Mouse (Mus musculus): ENCODE data around the gene Spta1. TPM values are rescaled to one million over a fixed set of nuclear protein-coding genes. Genes with fewer than 3 reads are reported as not detected.

The Spta1 gene
- polyA plus RNA-seq (2015; fragmentation: Nextera tagmentation; extraction: Ambion mirVana), result 1.6 and 1.8 TPM in 2 replicates

GRCm38 (mm10) chr1:174172605-174173004 lies at the start of gene Spta1:
Gene Spta1, plus strand, starts transcription at chr1:174172776.
- Histone ChIP-seq H3K27ac (ENCODE audit: low read length) (peak within 1 kb of the TSS; percentile 65), H3K9ac (ENCODE audit: low read length) (no peak within 1 kb of the TSS), H3K36me3 (ENCODE audit: control insufficient read depth, insufficient read depth) (no peaks in the 10 kb centered on the region), H3K4me1 (ENCODE audit: control insufficient read depth, insufficient read depth, low read length) (peaks cover 4% of the 10 kb centered on the region), H3K4me2 (ENCODE audit: low read depth, low read length) (peak within 1 kb of the TSS; percentile 54), H3K4me3 (ENCODE audit: low read length) (peak within 1 kb of the TSS; percentile 34), H3K9me3 (replicated peaks; ENCODE audit: control insufficient read depth, low read length) (no peaks in the 10 kb centered on the region), H3K27me3 (ENCODE audit: control insufficient read depth, insufficient read depth, low read length) (no peaks in the 10 kb centered on the region)
- 11% methylated on average over 3 of the region's 3 CpGs for WGBS
- peak; percentile 76 for ATAC-seq (replicated peaks; ENCODE audit: extremely low read depth, insufficient read depth, low FRiP score)

- Histone ChIP-seq H3K4me1 (ENCODE audit: control insufficient read depth, insufficient read depth, low read length) (no peaks in the 10 kb centered on the region), H3K4me3 (ENCODE audit: low read length) (no peak within 1 kb of the TSS), H3K27ac (ENCODE audit: low read length) (no peak within 1 kb of the TSS), H3K9me3 (replicated peaks; ENCODE audit: control insufficient read depth, low read length) (no peaks in the 10 kb centered on the region), H3K9ac (ENCODE audit: low read length) (no peak within 1 kb of the TSS), H3K4me2 (ENCODE audit: low read depth, low read length) (no peak within 1 kb of the TSS), H3K36me3 (ENCODE audit: control insufficient read depth, insufficient read depth) (no peaks in the 10 kb centered on the region), H3K27me3 (ENCODE audit: control insufficient read depth, insufficient read depth, low read length) (no peaks in the 10 kb centered on the region)
- ATAC-seq (replicated peaks; ENCODE audit: extremely low read depth, insufficient read depth, low FRiP score), result no peak
- WGBS, result 78% methylated on average over 3 of the region's 3 CpGs
These were observed 41.4 kb upstream of the Spta1 start, which contains the start of gene Olfr424 for GRCm38 (mm10) chr1:174131217-174131616. Gene Olfr424, plus strand, starts transcription at chr1:174131517.

- Histone ChIP-seq H3K9me3 (replicated peaks; ENCODE audit: control insufficient read depth, low read length) (no peaks in the 10 kb centered on the region), H3K4me3 (ENCODE audit: low read length) (no peak overlapping the region), H3K27me3 (ENCODE audit: control insufficient read depth, insufficient read depth, low read length) (no peaks in the 10 kb centered on the region), H3K4me1 (ENCODE audit: control insufficient read depth, insufficient read depth, low read length) (no peaks in the 10 kb centered on the region), H3K4me2 (ENCODE audit: low read depth, low read length) (no peak overlapping the region), H3K36me3 (ENCODE audit: control insufficient read depth, insufficient read depth) (no peaks in the 10 kb centered on the region), H3K9ac (ENCODE audit: low read length) (no peak overlapping the region), H3K27ac (ENCODE audit: low read length) (no peak overlapping the region)
- 68% methylated on average over 3 of the region's 3 CpGs for WGBS
- no peak for ATAC-seq (replicated peaks; ENCODE audit: extremely low read depth, insufficient read depth, low FRiP score)
These were observed 40.6 kb upstream of the Spta1 start for GRCm38 (mm10) chr1:174131999-174132398.

- Histone ChIP-seq H3K27me3 (ENCODE audit: control insufficient read depth, insufficient read depth, low read length) (no peaks in the 10 kb centered on the region), H3K4me2 (ENCODE audit: low read depth, low read length) (no peak overlapping the region), H3K4me1 (ENCODE audit: control insufficient read depth, insufficient read depth, low read length) (no peaks in the 10 kb centered on the region; the same call in 1 of the 2 replicates), H3K9me3 (replicated peaks; ENCODE audit: control insufficient read depth, low read length) (no peaks in the 10 kb centered on the region), H3K27ac (ENCODE audit: low read length) (no peak overlapping the region), H3K9ac (ENCODE audit: low read length) (no peak overlapping the region), H3K4me3 (ENCODE audit: low read length) (no peak overlapping the region), H3K36me3 (ENCODE audit: control insufficient read depth, insufficient read depth) (no peaks in the 10 kb centered on the region)
- no peak for ATAC-seq (replicated peaks; ENCODE audit: extremely low read depth, insufficient read depth, low FRiP score)
- WGBS, result 69% methylated on average over 2 of the region's 2 CpGs
These were observed 31.2 kb upstream of the Spta1 start for GRCm38 (mm10) chr1:174141384-174141783.

- 53% methylated on average over 1 of the region's 1 CpGs for WGBS
These were observed 25.9 kb upstream of the Spta1 start for GRCm38 (mm10) chr1:174146696-174147095.

GRCm38 (mm10) chr1:174149289-174149688 lies 23.3 kb upstream of the Spta1 start:
- Histone ChIP-seq H3K27me3 (ENCODE audit: control insufficient read depth, insufficient read depth, low read length) (no peaks in the 10 kb centered on the region), H3K36me3 (ENCODE audit: control insufficient read depth, insufficient read depth) (no peaks in the 10 kb centered on the region), H3K9me3 (replicated peaks; ENCODE audit: control insufficient read depth, low read length) (no peaks in the 10 kb centered on the region), H3K4me1 (ENCODE audit: control insufficient read depth, insufficient read depth, low read length) (peaks cover 8% of the 10 kb centered on the region), H3K27ac (ENCODE audit: low read length) (no peak overlapping the region), H3K4me3 (ENCODE audit: low read length) (no peak overlapping the region), H3K9ac (ENCODE audit: low read length) (no peak overlapping the region), H3K4me2 (ENCODE audit: low read depth, low read length) (no peak overlapping the region)
- no peak for ATAC-seq (replicated peaks; ENCODE audit: extremely low read depth, insufficient read depth, low FRiP score)
- WGBS, result 68% methylated on average over 2 of the region's 2 CpGs

More at GRCm38 (mm10) chr1:174146696-174147095, 25.9 kb upstream of the Spta1 start:
- Histone ChIP-seq H3K27ac (ENCODE audit: low read length) (no peak overlapping the region), H3K9me3 (replicated peaks; ENCODE audit: control insufficient read depth, low read length) (no peaks in the 10 kb centered on the region), H3K4me3 (ENCODE audit: low read length) (no peak overlapping the region), H3K36me3 (ENCODE audit: control insufficient read depth, insufficient read depth) (no peaks in the 10 kb centered on the region), H3K4me1 (ENCODE audit: control insufficient read depth, insufficient read depth, low read length) (peaks cover 8% of the 10 kb centered on the region), H3K9ac (ENCODE audit: low read length) (no peak overlapping the region), H3K4me2 (ENCODE audit: low read depth, low read length) (no peak overlapping the region), H3K27me3 (ENCODE audit: control insufficient read depth, insufficient read depth, low read length) (no peaks in the 10 kb centered on the region)
- ATAC-seq (replicated peaks; ENCODE audit: extremely low read depth, insufficient read depth, low FRiP score), result no peak

GRCm38 (mm10) chr1:174155333-174155732 lies 17.2 kb upstream of the Spta1 start, which contains the start of gene Olfr420:
Gene Olfr420, plus strand, starts transcription at chr1:174155633.
- 90% methylated on average over 1 of the region's 1 CpGs for WGBS
- H3K36me3 ChIP-seq (ENCODE audit: control insufficient read depth, insufficient read depth), result no peaks in the 10 kb centered on the region
- no peaks in the 10 kb centered on the region for H3K4me1 ChIP-seq (ENCODE audit: control insufficient read depth, insufficient read depth, low read length)
- no peaks in the 10 kb centered on the region for H3K9me3 ChIP-seq (replicated peaks; ENCODE audit: control insufficient read depth, low read length)
- no peaks in the 10 kb centered on the region for H3K27me3 ChIP-seq (ENCODE audit: control insufficient read depth, insufficient read depth, low read length)
- no peak within 1 kb of the TSS for H3K9ac ChIP-seq (ENCODE audit: low read length)
- no peak for ATAC-seq (replicated peaks; ENCODE audit: extremely low read depth, insufficient read depth, low FRiP score)
- H3K27ac ChIP-seq (ENCODE audit: low read length), result no peak within 1 kb of the TSS
- no peak within 1 kb of the TSS for H3K4me3 ChIP-seq (ENCODE audit: low read length)
- H3K4me2 ChIP-seq (ENCODE audit: low read depth, low read length), result no peak within 1 kb of the TSS

GRCm38 (mm10) chr1:174157622-174158021 lies 15.0 kb upstream of the Spta1 start:
- Histone ChIP-seq H3K27ac (ENCODE audit: low read length) (no peak overlapping the region), H3K4me1 (ENCODE audit: control insufficient read depth, insufficient read depth, low read length) (no peaks in the 10 kb centered on the region), H3K4me2 (ENCODE audit: low read depth, low read length) (no peak overlapping the region), H3K36me3 (ENCODE audit: control insufficient read depth, insufficient read depth) (no peaks in the 10 kb centered on the region), H3K9ac (ENCODE audit: low read length) (no peak overlapping the region), H3K27me3 (ENCODE audit: control insufficient read depth, insufficient read depth, low read length) (no peaks in the 10 kb centered on the region), H3K9me3 (replicated peaks; ENCODE audit: control insufficient read depth, low read length) (no peaks in the 10 kb centered on the region), H3K4me3 (ENCODE audit: low read length) (no peak overlapping the region)
- ATAC-seq (replicated peaks; ENCODE audit: extremely low read depth, insufficient read depth, low FRiP score), result no peak
- 63% methylated on average over 3 of the region's 3 CpGs for WGBS

GRCm38 (mm10) chr1:174158512-174158911 lies 14.1 kb upstream of the Spta1 start:
- Histone ChIP-seq H3K9ac (ENCODE audit: low read length) (no peak overlapping the region), H3K4me3 (ENCODE audit: low read length) (no peak overlapping the region), H3K27me3 (ENCODE audit: control insufficient read depth, insufficient read depth, low read length) (no peaks in the 10 kb centered on the region), H3K4me2 (ENCODE audit: low read depth, low read length) (no peak overlapping the region), H3K4me1 (ENCODE audit: control insufficient read depth, insufficient read depth, low read length) (no peaks in the 10 kb centered on the region), H3K9me3 (replicated peaks; ENCODE audit: control insufficient read depth, low read length) (no peaks in the 10 kb centered on the region), H3K36me3 (ENCODE audit: control insufficient read depth, insufficient read depth) (no peaks in the 10 kb centered on the region), H3K27ac (ENCODE audit: low read length) (no peak overlapping the region)
- no peak for ATAC-seq (replicated peaks; ENCODE audit: extremely low read depth, insufficient read depth, low FRiP score)
- WGBS, result 74% methylated on average over 1 of the region's 1 CpGs
